Mouse (Mus musculus): ENCODE data around the gene Avpr1b. TPM values are rescaled to one million over a fixed set of nuclear protein-coding genes. Genes with fewer than 3 reads are reported as not detected.
"Not testable (repeated sequence)": the region's sequence is repeated elsewhere in the genome, so short reads cannot be mapped to it uniquely, and the experiment has no call there.

The Avpr1b gene
- polyA plus RNA-seq (2015; fragmentation: Nextera tagmentation; extraction: Ambion mirVana), result 0.04 and 0.06 TPM in 2 replicates

DNA sequence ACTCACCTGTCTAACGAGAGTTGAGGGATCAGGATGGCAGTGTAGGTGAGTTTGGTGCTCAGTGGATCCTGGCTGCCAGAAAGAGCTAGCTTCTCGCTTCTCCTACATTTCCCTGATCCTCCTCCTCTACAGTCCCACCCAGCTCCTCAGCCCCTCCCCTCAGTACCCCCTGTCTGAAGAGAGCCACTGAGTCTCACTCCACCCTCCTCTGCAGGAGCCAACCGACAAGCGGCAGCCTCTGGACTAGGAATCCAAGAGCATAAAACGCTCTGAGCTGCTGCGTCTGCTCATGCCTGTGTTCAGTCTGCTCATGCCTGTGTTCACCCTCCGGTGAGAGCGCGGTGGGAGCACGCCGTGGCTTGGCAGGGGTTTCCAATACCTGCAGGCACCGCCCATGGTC is at the start of gene Avpr1b:
Avpr1b (plus strand) TSS at position 335 of the 400 bp plus-strand sequence.
- Histone ChIP-seq H3K9ac (ENCODE audit: low read depth, low read length) (no peak within 1 kb of the TSS), H3K4me2 (ENCODE audit: low read depth, low read length) (no peak within 1 kb of the TSS)

DNA sequence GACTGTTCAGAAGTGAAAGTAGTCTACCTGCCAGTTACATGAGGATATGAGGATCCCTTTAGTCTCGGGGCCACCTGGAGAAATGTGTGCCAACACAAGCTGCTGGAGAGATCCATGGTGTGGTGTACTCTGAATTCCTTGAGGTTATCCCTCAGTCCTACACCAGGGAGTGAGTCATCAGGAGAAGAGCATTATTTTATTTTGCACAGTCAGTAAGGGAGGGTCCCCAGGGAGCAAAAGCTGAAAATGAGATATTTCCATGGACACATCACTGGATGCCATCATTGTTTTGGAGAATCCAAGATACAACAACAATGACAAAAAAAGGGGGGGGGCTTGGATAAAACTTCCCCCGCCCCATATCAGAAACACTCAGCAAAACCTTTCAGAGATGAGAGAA is 47.1 kb upstream of the Avpr1b start:
- no peaks in the 10 kb centered on the region for H3K27me3 ChIP-seq (replicated peaks; ENCODE audit: control insufficient read depth, insufficient read depth, low read length)
- no peak overlapping the region for H3K4me2 ChIP-seq (ENCODE audit: low read depth, low read length)
- no peak overlapping the region for H3K27ac ChIP-seq (ENCODE audit: low read length)
- H3K9me3 ChIP-seq (ENCODE audit: control insufficient read depth, low read length), result no peaks in the 10 kb centered on the region
- no peak for ATAC-seq
- H3K36me3 ChIP-seq (ENCODE audit: control insufficient read depth, insufficient read depth, low read length), result no peaks in the 10 kb centered on the region
- peaks cover 8% of the 10 kb centered on the region; the same call in 1 of the 2 replicates for H3K4me1 ChIP-seq (ENCODE audit: control insufficient read depth, insufficient read depth, low read length)
- no peak overlapping the region for H3K4me3 ChIP-seq (ENCODE audit: low read length)
- 92% methylated on average over 2 of the region's 2 CpGs for WGBS
- H3K9ac ChIP-seq (ENCODE audit: low read depth, low read length), result no peak overlapping the region

More for the DNA sequence above, at the start of gene Avpr1b:
- Histone ChIP-seq H3K27ac (ENCODE audit: low read length) (no peak within 1 kb of the TSS), H3K4me1 (ENCODE audit: control insufficient read depth, insufficient read depth, low read length) (0 out of 2 replicates have a peak, but pooled peaks cover 3% of the 10 kb centered on the region), H3K36me3 (ENCODE audit: control insufficient read depth, insufficient read depth, low read length) (no peaks in the 10 kb centered on the region), H3K27me3 (replicated peaks; ENCODE audit: control insufficient read depth, insufficient read depth, low read length) (no peaks in the 10 kb centered on the region; the same call in 1 of the 2 replicates), H3K9me3 (ENCODE audit: control insufficient read depth, low read length) (no peaks in the 10 kb centered on the region), H3K4me3 (ENCODE audit: low read length) (no peak within 1 kb of the TSS)
- no peak for ATAC-seq
- WGBS, result 27% methylated on average over 12 of the region's 12 CpGs

DNA sequence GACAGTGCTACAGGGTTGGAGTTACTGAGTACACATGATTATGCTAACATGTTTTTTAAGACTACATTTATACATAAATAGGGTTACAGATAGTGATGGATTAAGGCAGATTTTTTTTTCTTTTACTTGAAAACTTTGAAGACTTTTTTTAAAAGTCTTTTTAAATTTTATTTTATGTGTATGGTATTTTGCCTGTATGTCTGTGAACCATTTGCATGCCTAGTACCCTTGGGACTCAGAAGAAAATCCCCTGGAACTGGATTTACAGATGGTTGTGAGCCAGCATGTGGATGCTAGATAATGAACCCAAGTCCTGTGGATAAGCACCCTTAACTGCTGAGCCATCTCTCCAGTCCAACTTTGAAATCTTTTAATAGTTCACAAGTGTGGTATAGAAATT is 45.6 kb upstream of the Avpr1b start:
- no peaks in the 10 kb centered on the region for H3K9me3 ChIP-seq (ENCODE audit: control insufficient read depth, low read length)
- no peaks in the 10 kb centered on the region for H3K27me3 ChIP-seq (replicated peaks; ENCODE audit: control insufficient read depth, insufficient read depth, low read length)
- ATAC-seq, result no peak
- H3K36me3 ChIP-seq (ENCODE audit: control insufficient read depth, insufficient read depth, low read length), result no peaks in the 10 kb centered on the region
- H3K9ac ChIP-seq (ENCODE audit: low read depth, low read length), result no peak overlapping the region
- H3K4me3 ChIP-seq (ENCODE audit: low read length), result no peak overlapping the region
- H3K4me1 ChIP-seq (ENCODE audit: control insufficient read depth, insufficient read depth, low read length), result peaks cover 8% of the 10 kb centered on the region; the same call in 1 of the 2 replicates
- H3K27ac ChIP-seq (ENCODE audit: low read length), result no peak overlapping the region
- H3K4me2 ChIP-seq (ENCODE audit: low read depth, low read length), result no peak overlapping the region

DNA sequence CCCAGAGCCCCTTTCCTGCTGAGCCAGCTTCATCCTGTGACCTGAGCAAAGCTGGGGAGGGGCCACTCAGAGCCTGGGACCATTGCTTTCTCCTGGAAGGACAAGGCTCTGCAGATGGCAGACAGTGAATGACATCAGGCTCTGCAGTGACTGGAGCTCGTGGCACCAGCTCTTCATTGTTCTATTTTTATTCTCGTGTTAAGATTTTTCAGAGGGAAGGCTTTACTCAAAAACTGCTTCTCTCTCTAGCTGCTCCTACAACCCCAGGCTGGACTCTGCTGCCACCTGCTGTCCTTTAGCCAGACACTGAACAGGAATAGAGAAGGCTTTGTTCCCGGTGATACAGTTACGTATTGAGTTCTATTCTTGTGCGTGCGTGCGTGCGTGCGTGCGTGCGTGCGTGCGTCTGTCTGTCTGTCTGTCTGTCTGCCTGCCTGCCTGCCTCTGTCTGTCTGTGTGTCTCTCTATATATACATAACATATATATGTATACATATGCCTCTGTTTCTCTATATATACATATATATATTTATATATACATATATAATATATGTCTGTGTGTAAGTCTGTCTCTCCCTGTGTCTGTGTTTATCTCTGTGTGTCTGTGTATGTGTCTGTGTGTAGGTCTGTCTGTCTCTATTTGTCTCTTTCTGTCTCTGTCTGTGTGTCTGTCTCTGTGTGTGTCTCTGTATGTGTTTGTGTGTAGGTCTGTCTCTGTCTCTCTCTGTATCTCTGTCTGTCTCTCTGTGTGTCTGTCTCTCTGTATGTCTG is 43.8 kb upstream of the Avpr1b start:
- ATAC-seq, result peak; percentile 81
- H3K4me1 ChIP-seq (ENCODE audit: control insufficient read depth, insufficient read depth, low read length), result 0 out of 2 replicates have a peak, but pooled peaks cover 2% of the 10 kb centered on the region
- no peak overlapping the region for H3K27ac ChIP-seq (ENCODE audit: low read length)
- WGBS, result 10% methylated on average over 13 of the region's 13 CpGs
- H3K9me3 ChIP-seq (ENCODE audit: control insufficient read depth, low read length), result no peaks in the 10 kb centered on the region
- no peak overlapping the region for H3K4me3 ChIP-seq (ENCODE audit: low read length)
- H3K4me2 ChIP-seq (ENCODE audit: low read depth, low read length), result peak overlapping the region; percentile 39; the same call in 1 of the 2 replicates
- no peaks in the 10 kb centered on the region for H3K27me3 ChIP-seq (replicated peaks; ENCODE audit: control insufficient read depth, insufficient read depth, low read length)
- H3K9ac ChIP-seq (ENCODE audit: low read depth, low read length), result 0 out of 2 replicates have a peak overlapping the region, but pooled peaks have one; percentile 47
- H3K36me3 ChIP-seq (ENCODE audit: control insufficient read depth, insufficient read depth, low read length), result no peaks in the 10 kb centered on the region

DNA sequence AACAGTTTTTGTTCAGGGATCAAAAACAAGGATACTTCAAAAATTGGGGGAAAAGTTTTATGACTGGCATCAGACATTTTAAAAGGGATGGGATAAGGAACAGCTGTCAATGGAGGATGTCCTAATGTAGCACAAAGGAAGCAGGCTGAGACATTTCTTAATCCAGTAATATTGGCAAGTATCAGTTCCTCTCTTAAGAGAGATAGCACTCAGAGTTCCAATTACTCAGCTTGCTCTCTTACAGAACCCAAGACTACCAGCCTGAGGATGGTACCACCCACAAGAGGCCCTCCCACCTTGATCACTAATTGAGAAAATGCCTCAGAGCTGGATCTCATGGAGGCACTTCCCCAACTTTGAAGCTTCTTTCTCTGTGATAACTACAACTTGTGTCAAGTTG is 38.5 kb upstream of the Avpr1b start:
- no peak overlapping the region for H3K9ac ChIP-seq (ENCODE audit: low read depth, low read length)
- no peak for ATAC-seq
- H3K9me3 ChIP-seq (ENCODE audit: control insufficient read depth, low read length), result no peaks in the 10 kb centered on the region
- no peaks in the 10 kb centered on the region for H3K36me3 ChIP-seq (ENCODE audit: control insufficient read depth, insufficient read depth, low read length)
- no peaks in the 10 kb centered on the region for H3K4me1 ChIP-seq (ENCODE audit: control insufficient read depth, insufficient read depth, low read length)
- no peak overlapping the region for H3K4me2 ChIP-seq (ENCODE audit: low read depth, low read length)
- no peak overlapping the region for H3K27ac ChIP-seq (ENCODE audit: low read length)
- H3K4me3 ChIP-seq (ENCODE audit: low read length), result no peak overlapping the region
- no peaks in the 10 kb centered on the region for H3K27me3 ChIP-seq (replicated peaks; ENCODE audit: control insufficient read depth, insufficient read depth, low read length)

DNA sequence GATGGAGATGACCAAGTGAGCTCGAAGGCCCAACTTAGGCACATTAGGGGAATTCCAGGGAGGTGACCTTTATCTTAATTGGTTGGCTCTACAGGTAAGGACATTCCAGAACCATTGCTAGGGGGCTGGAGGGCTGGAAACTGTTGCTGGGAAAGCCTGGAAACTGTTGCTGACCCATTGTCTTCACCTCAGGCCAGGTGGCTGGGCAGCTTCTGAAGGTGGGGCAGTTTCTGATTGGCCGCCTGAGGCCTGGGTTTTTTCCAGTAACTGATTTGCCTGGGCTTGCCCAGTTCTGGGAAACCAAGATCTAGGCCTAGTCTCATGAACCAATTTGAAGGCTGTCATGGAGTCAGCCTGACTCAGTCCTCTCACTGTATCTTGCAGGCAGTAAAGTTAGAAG is 37.0 kb upstream of the Avpr1b start:
- WGBS, result 85% methylated on average over 2 of the region's 2 CpGs
- H3K27me3 ChIP-seq (replicated peaks; ENCODE audit: control insufficient read depth, insufficient read depth, low read length), result no peaks in the 10 kb centered on the region
- no peak overlapping the region for H3K9ac ChIP-seq (ENCODE audit: low read depth, low read length)
- H3K36me3 ChIP-seq (ENCODE audit: control insufficient read depth, insufficient read depth, low read length), result no peaks in the 10 kb centered on the region
- H3K9me3 ChIP-seq (ENCODE audit: control insufficient read depth, low read length), result no peaks in the 10 kb centered on the region
- no peak overlapping the region for H3K4me3 ChIP-seq (ENCODE audit: low read length)
- H3K27ac ChIP-seq (ENCODE audit: low read length), result no peak overlapping the region
- no peaks in the 10 kb centered on the region for H3K4me1 ChIP-seq (ENCODE audit: control insufficient read depth, insufficient read depth, low read length)
- ATAC-seq, result no peak
- no peak overlapping the region for H3K4me2 ChIP-seq (ENCODE audit: low read depth, low read length)

DNA sequence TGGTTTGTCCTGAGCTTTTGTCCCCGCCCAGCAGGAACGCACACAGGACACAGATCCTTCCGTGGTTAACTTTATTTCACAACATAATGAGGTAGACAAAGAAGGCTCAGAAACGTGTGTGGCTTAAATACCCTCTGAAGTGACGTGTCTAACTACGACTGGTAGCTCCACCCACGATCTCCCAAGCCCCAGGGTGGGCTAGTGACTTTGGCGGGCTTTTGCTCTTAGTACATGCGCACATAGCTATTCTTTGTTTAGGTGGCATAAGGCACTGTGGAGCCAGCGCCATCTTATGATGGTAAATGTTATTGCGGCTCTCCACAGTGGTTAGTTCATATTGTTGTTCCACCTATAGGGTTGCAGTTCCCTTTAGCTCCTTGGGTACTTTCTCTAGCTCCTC is 33.0 kb upstream of the Avpr1b start:
- WGBS, result 49% methylated on average over 11 of the region's 11 CpGs
- not testable (repeated sequence) for ATAC-seq; H3K4me3 ChIP-seq (ENCODE audit: low read length)

DNA sequence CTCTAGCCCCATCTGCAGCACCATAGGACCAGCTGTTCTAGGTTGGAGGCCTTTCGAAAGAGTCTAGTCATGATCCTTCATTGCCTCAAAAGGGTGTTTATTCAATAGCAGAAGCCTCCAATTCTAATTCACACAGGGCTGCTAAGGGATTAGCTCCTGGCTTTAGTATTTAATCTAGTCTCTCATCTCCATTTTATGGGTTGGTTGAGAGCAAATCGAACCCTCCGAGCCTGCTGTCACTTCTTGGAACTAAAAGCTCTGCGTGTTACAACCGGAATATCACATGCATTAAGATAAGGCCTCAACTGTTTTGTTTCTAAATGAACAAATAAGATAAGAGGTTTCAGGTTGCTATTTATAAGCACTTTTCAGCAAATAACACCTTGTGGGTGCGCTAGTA is 29.3 kb upstream of the Avpr1b start:
- no peak overlapping the region for H3K9ac ChIP-seq (ENCODE audit: low read depth, low read length)
- no peaks in the 10 kb centered on the region for H3K4me1 ChIP-seq (ENCODE audit: control insufficient read depth, insufficient read depth, low read length)
- no peaks in the 10 kb centered on the region for H3K36me3 ChIP-seq (ENCODE audit: control insufficient read depth, insufficient read depth, low read length)
- H3K4me2 ChIP-seq (ENCODE audit: low read depth, low read length), result no peak overlapping the region
- no peak for ATAC-seq
- no peak overlapping the region for H3K27ac ChIP-seq (ENCODE audit: low read length)
- 77% methylated on average over 6 of the region's 6 CpGs for WGBS
- no peaks in the 10 kb centered on the region for H3K9me3 ChIP-seq (ENCODE audit: control insufficient read depth, low read length)
- H3K27me3 ChIP-seq (replicated peaks; ENCODE audit: control insufficient read depth, insufficient read depth, low read length), result no peaks in the 10 kb centered on the region
- H3K4me3 ChIP-seq (ENCODE audit: low read length), result no peak overlapping the region

More for the DNA sequence above, 33.0 kb upstream of the Avpr1b start:
- not testable (repeated sequence) for H3K4me2 ChIP-seq (ENCODE audit: low read depth, low read length); H3K9me3 ChIP-seq (ENCODE audit: control insufficient read depth, low read length); H3K36me3 ChIP-seq (ENCODE audit: control insufficient read depth, insufficient read depth, low read length); H3K9ac ChIP-seq (ENCODE audit: low read depth, low read length); H3K4me1 ChIP-seq (ENCODE audit: control insufficient read depth, insufficient read depth, low read length); H3K27ac ChIP-seq (ENCODE audit: low read length); H3K27me3 ChIP-seq (replicated peaks; ENCODE audit: control insufficient read depth, insufficient read depth, low read length)

DNA sequence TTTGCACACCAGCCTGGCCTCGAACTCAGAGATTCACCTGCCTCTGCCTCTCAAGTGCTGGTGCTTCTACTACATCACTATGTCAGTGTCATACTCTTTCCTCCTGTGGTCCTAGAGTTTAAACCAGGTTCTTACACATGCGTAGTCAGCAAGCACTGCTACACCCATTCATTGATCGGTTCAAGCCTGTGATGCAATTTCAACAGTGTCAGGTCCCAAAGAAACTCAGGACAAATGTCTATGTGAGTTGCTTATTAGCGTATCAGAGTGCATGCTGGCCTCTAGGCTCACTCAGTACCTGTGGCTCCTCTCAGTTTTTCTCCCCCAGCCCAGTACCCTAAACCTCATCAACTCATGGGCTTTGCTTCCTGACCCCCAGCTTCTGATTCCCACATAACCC is 28.6 kb upstream of the Avpr1b start:
- Histone ChIP-seq H3K4me1 (ENCODE audit: control insufficient read depth, insufficient read depth, low read length) (no peaks in the 10 kb centered on the region), H3K27me3 (replicated peaks; ENCODE audit: control insufficient read depth, insufficient read depth, low read length) (no peaks in the 10 kb centered on the region), H3K9me3 (ENCODE audit: control insufficient read depth, low read length) (no peaks in the 10 kb centered on the region), H3K36me3 (ENCODE audit: control insufficient read depth, insufficient read depth, low read length) (no peaks in the 10 kb centered on the region), H3K4me3 (ENCODE audit: low read length) (no peak overlapping the region), H3K9ac (ENCODE audit: low read depth, low read length) (no peak overlapping the region), H3K4me2 (ENCODE audit: low read depth, low read length) (no peak overlapping the region), H3K27ac (ENCODE audit: low read length) (no peak overlapping the region)
- ATAC-seq, result no peak
- WGBS, result 92% methylated on average over 4 of the region's 4 CpGs

Data from intestine, embryonic 16.5 days (tissue).